Mouse (Mus musculus): Measurements from ENCODE around the gene Tgm1.

DNA sequence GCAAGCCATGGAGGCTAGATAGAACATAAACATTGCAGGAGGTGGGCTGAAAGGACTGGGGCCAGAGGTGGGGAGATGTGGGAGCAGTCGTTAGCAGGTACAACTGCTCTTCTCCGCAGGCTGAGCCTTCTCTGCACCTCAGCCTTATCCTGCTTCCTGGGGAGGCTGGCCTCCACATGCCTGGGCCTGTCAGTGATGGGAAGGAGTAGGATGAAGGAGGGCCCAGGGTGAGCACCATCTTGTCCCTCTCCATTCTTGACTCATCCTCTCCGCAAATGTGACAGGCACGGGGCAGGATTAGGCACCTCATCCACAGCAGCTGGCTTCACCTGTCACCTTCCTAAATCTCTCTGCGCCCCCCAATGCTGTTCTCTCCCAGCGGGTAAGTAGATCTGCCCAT lies 47.4 kb upstream of the Tgm1 start, which contains the start of gene Ltb4r2:
- no peak for TF ChIP-seq CTCF (IDR thresholded peaks at IDR 0.05)
- no peak for TF ChIP-seq EP300 (IDR thresholded peaks at IDR 0.05)

All from lung, postnatal 0 days (tissue).